Mouse (Mus musculus) stomach, embryonic 16.5 days (tissue): ENCODE measurements around the gene Olfr1015. TPM values are rescaled to one million over a fixed set of nuclear protein-coding genes. Genes with fewer than 3 reads are reported as not detected.

ENCODE experiments used
- ATAC-seq: fragments of 200-750 bp; cut with Nextera tagmentation; 2 replicates; pipeline ENCODE4 v1.8.0; 2017; ENCODE audit warnings: moderate number of reproducible peaks, moderate TSS enrichment; ENCODE audit not compliant: insufficient read depth, low FRiP score
- H3K27ac ChIP-seq: fragments of 300-500 bp; sonication (generic); 2 replicates; pipeline ENCODE4 v1.5.1; 2014; ENCODE audit warnings: low read length
- H3K27me3 ChIP-seq: fragments of 300-500 bp; sonication (generic); 2 replicates; pipeline ENCODE4 v1.6.1; 2014; ENCODE audit warnings: low read length, control low read depth, mixed read lengths; ENCODE audit not compliant: control insufficient read depth, insufficient read depth
- H3K36me3 ChIP-seq: fragments of 300-500 bp; sonication (generic); 2 replicates; pipeline ENCODE4 v1.6.1; 2014; ENCODE audit warnings: low read length; ENCODE audit not compliant: control insufficient read depth, insufficient read depth
- H3K4me1 ChIP-seq: fragments of 300-500 bp; sonication (generic); 2 replicates; pipeline ENCODE4 v1.6.1; 2014; ENCODE audit warnings: low read length, control low read depth, mixed read lengths; ENCODE audit not compliant: control insufficient read depth, insufficient read depth
- H3K4me2 ChIP-seq: fragments of 300-500 bp; sonication (generic); 2 replicates; pipeline ENCODE4 v1.6.1; 2014; ENCODE audit warnings: low read depth, low read length, mixed read lengths
- H3K4me3 ChIP-seq: fragments of 300-500 bp; sonication (generic); replicated peaks from 2 replicates; pipeline ENCODE4 v1.5.1; 2014; ENCODE audit warnings: mild to moderate bottlenecking, low read length
- H3K9ac ChIP-seq: fragments of 300-500 bp; sonication (generic); 2 replicates; pipeline ENCODE4 v1.6.1; 2014; ENCODE audit warnings: low read length
- H3K9me3 ChIP-seq: fragments of 300-500 bp; sonication (generic); replicated peaks from 2 replicates; pipeline ENCODE4 v1.6.1; 2016; ENCODE audit warnings: low read length, control low read depth; ENCODE audit not compliant: control insufficient read depth
- WGBS: fragments of 180-500 bp; shearing (Covaris S2); extraction: QIAGEN DNeasy Blood & Tissue Kit; methylation state at CpG from one replicate; pipeline ENCODE4 v1.1.7; 2014; 5-methylcytosine and 5-hydroxymethylcytosine counted together
- polyA plus RNA-seq: library from polyadenylated mRNA; unstranded; fragments of >200 nt; fragmentation: Nextera tagmentation; extraction: Ambion mirVana; gene quantifications from 2 replicates; pipeline ENCODE4 v1.2.1, GENCODE M21; 2015

Gene Olfr1015
- not detected in 2 replicates for polyA plus RNA-seq

DNA sequence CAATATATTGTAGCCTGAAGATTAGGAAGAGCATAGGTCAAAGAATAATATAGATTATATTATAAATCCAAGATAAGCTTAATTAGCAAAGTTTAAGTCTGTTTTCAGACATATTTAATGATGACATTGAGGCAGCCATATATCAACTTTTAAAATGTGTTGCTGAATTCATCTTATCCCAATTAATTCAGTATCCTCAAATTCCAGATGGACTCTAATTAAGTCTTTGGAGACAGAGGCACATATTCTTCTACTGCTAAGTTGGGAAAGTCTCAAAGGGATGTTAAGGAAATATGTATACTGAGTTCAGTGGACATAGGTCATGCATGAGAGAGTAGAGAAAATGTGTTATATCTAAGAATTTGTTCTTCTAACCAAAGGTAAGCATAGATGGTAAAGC is at the start of gene Olfr1015:
Gene Olfr1015, plus strand, starts transcription at position 301 of the 400 bp plus-strand sequence.
- no peaks in the 10 kb centered on the region for H3K36me3 ChIP-seq

DNA sequence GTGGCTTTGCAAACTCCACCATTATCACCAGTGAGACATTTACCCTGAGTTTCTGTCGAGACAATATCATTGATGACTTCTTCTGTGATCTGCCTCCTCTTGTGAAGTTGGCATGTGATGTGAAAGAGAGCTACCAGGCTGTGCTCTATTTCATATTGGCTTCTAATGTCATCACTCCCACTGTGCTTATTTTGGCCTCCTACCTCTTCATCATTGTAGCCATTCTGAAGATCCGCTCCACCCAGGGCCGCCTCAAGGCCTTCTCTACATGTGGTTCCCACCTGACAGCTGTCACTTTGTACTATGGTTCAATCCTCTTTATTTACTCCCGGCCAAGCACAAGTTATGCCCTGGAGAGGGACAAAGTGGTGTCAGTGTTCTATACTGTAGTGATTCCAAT is 28.0 kb upstream of the Olfr1015 start:
- no peak for ATAC-seq
- WGBS = 84% methylated on average over 4 of the region's 4 CpGs
- no peaks in the 10 kb centered on the region for H3K36me3 ChIP-seq
- H3K4me3 ChIP-seq = no peak overlapping the region
- no peaks in the 10 kb centered on the region for H3K27me3 ChIP-seq
- no peaks in the 10 kb centered on the region for H3K4me1 ChIP-seq
- no peak overlapping the region for H3K27ac ChIP-seq
- no peak overlapping the region for H3K9ac ChIP-seq
- no peaks in the 10 kb centered on the region for H3K9me3 ChIP-seq
- no peak overlapping the region for H3K4me2 ChIP-seq

More for the DNA sequence above, at the start of gene Olfr1015:
- H3K4me3 ChIP-seq = no peak within 1 kb of the TSS
- no peaks in the 10 kb centered on the region for H3K27me3 ChIP-seq
- H3K4me2 ChIP-seq = no peak within 1 kb of the TSS
- H3K9ac ChIP-seq = no peak within 1 kb of the TSS
- ATAC-seq = no peak
- H3K4me1 ChIP-seq = no peaks in the 10 kb centered on the region
- H3K27ac ChIP-seq = no peak within 1 kb of the TSS
- no peaks in the 10 kb centered on the region for H3K9me3 ChIP-seq

DNA sequence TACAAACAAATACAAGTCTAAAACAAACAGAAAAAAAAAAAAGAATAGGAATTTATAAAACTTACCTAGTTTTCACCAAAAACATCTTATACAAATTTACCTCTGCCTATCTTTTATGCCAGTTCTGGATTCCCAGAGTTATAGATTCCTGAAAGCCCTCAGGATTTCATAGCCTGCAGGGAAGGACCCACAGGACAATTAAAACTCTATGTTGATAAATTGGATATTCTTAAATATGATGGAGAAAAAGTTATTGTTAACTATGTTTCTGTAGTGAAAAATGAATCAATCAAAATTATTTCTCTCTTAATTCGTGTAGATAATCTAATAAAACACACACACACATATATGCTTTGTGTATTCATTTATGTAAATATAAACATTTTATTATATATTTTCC is 19.2 kb upstream of the Olfr1015 start, which contains the start of gene Olfr1012:
Gene Olfr1012, minus strand, starts transcription at position 101 of the 400 bp plus-strand sequence.
- H3K27ac ChIP-seq = no peak within 1 kb of the TSS
- H3K4me1 ChIP-seq = no peaks in the 10 kb centered on the region
- H3K9ac ChIP-seq = no peak within 1 kb of the TSS
- no peaks in the 10 kb centered on the region for H3K27me3 ChIP-seq
- H3K4me3 ChIP-seq = no peak within 1 kb of the TSS
- H3K4me2 ChIP-seq = no peak within 1 kb of the TSS
- H3K36me3 ChIP-seq = no peaks in the 10 kb centered on the region
- WGBS = 55% methylated on average over 1 of the region's 1 CpGs
- no peak for ATAC-seq
- H3K9me3 ChIP-seq = no peaks in the 10 kb centered on the region

DNA sequence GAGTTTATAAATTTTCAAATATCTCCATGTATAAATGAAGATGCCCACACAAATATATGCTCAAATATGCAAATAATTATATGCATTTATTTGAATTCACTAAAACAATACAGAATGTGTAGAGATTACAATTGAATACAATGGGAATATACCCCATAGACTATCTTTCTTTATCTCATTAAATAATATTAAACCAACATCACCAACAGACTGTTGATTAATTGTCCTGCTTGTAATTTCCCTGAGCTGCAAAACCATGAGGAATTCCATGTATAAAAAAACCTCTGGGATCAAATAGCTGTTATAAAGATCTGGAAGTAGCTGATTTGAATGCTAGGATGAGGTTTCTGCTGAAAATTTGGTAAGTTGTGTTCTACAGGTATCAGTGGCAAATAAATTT is 15.0 kb upstream of the Olfr1015 start, which contains the start of gene Olfr1013:
Gene Olfr1013, plus strand, starts transcription at position 301 of the 400 bp plus-strand sequence.
- Histone ChIP-seq H3K27me3 (no peaks in the 10 kb centered on the region), H3K9me3 (no peaks in the 10 kb centered on the region), H3K9ac (no peak within 1 kb of the TSS), H3K36me3 (no peaks in the 10 kb centered on the region), H3K4me3 (no peak within 1 kb of the TSS), H3K27ac (no peak within 1 kb of the TSS), H3K4me1 (no peaks in the 10 kb centered on the region), H3K4me2 (no peak within 1 kb of the TSS)
- ATAC-seq = no peak

DNA sequence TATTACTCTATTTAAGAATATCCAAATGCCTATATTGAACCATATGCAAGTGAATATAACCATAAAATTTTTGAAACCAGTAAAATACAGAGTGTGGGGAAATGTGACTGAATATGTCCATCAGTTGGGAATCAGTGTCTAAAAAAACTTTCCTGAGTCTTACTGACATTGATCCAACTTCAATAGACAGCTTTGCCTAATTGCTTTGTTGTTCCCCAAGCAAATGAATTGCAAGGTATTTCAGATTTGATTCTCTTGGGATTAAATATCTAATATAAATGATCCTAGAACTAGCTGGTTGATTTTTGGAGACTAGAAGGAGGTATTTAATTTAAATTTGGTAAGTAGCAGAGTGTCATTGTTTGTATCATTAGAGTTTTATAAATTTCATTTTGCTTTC is 9.4 kb upstream of the Olfr1015 start, which contains the start of gene Olfr1014:
Gene Olfr1014, plus strand, starts transcription at position 301 of the 400 bp plus-strand sequence.
- Histone ChIP-seq H3K4me3 (no peak within 1 kb of the TSS), H3K9ac (no peak within 1 kb of the TSS), H3K27ac (no peak within 1 kb of the TSS), H3K27me3 (no peaks in the 10 kb centered on the region), H3K36me3 (no peaks in the 10 kb centered on the region), H3K9me3 (no peaks in the 10 kb centered on the region), H3K4me1 (no peaks in the 10 kb centered on the region), H3K4me2 (no peak within 1 kb of the TSS)
- no peak for ATAC-seq

DNA sequence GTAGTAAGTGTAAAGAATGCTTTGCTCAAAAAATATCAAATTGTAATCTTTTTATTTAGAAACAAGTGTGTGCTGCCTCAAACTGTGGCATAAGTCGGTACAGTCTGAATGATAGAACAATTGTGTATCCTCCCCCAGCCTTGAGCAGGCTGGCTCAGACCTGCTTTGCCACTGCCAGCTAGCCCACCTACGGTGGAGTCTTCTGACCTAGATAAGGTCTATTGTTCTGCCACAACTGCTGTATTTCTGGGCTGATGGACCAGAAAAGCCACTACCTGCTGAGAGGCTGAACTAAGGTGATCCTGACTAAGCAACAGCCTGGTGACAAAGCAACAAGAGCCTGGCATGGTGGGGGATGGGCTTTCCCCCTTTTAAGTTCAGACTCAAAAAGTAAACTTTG is 10.5 kb downstream of the Olfr1015 start:
- Histone ChIP-seq H3K9ac (no peak overlapping the region), H3K4me1 (no peaks in the 10 kb centered on the region), H3K36me3 (no peaks in the 10 kb centered on the region), H3K9me3 (no peaks in the 10 kb centered on the region), H3K4me3 (no peak overlapping the region), H3K4me2 (no peak overlapping the region), H3K27me3 (no peaks in the 10 kb centered on the region), H3K27ac (no peak overlapping the region)
- no peak for ATAC-seq
- WGBS = 46% methylated on average over 2 of the region's 2 CpGs

DNA sequence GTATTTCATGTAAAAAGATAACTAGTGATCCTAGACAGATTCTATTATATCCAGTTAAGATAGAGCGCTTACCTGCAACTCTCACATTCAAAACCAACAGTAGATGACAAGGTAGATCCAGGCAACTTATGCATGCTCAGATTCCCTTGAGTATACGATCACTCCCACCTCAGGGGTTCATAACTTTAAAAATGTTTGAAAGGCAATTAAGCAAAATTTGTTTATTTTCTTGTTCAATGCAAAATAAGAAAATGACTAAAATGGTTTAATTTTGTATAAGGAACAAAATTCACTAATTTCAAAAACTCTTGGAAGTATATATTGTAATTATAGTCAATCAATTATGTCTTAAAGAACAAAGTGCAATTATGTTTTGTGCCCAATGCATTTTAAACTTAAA is 20.6 kb downstream of the Olfr1015 start, which contains the start of gene Olfr1016:
Gene Olfr1016, minus strand, starts transcription at position 101 of the 400 bp plus-strand sequence.
- H3K4me2 ChIP-seq = no peak within 1 kb of the TSS
- WGBS = 88% methylated on average over 2 of the region's 2 CpGs
- no peaks in the 10 kb centered on the region for H3K36me3 ChIP-seq
- H3K4me1 ChIP-seq = no peaks in the 10 kb centered on the region
- no peak within 1 kb of the TSS for H3K4me3 ChIP-seq
- no peaks in the 10 kb centered on the region for H3K9me3 ChIP-seq
- no peak within 1 kb of the TSS for H3K27ac ChIP-seq
- no peak within 1 kb of the TSS for H3K9ac ChIP-seq
- H3K27me3 ChIP-seq = no peaks in the 10 kb centered on the region
- no peak for ATAC-seq

DNA sequence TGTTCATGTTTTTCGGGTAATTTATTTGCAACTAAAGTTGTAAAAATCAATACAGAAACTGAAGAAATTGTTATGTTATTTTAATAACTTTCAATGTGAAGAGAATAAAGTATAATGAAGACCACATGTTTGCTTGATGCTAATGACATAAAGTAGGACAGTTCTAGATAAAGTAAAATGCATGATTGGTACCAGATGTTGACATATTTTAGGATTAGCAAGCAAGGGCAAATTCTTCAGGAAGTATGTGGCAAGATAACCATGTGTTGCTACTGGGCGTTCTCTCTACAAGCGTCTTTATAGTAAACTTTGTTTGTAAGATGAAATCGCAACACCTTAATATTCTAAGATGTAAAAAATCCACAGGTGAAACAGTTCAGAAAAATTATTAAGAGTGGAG is 22.7 kb downstream of the Olfr1015 start:
- Histone ChIP-seq H3K36me3 (no peaks in the 10 kb centered on the region), H3K27me3 (no peaks in the 10 kb centered on the region), H3K4me3 (no peak overlapping the region), H3K4me1 (no peaks in the 10 kb centered on the region), H3K9me3 (no peaks in the 10 kb centered on the region), H3K9ac (no peak overlapping the region), H3K27ac (no peak overlapping the region), H3K4me2 (no peak overlapping the region)
- no peak for ATAC-seq
- 74% methylated on average over 4 of the region's 4 CpGs for WGBS

DNA sequence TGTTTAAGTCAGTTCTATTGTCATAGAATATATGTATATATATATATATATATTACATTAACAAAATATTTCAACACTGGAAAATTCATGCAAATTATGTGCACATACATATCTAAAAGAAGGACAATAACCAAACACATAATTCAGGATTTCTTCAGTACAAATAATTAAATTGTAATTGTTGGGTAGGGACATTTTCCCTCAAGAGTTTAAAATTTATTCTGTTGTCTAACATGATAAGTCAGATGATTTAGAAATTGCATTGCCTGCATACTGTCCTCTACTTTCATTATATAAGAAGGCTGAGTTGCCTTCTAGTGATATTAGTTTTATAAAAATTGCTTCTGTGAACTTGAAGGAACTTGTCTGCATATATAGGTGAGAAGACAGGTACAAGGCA is 36.4 kb downstream of the Olfr1015 start, which contains the start of gene Olfr1018:
Gene Olfr1018, plus strand, starts transcription at position 301 of the 400 bp plus-strand sequence.
- H3K9ac ChIP-seq = no peak within 1 kb of the TSS
- H3K4me2 ChIP-seq = no peak within 1 kb of the TSS
- H3K36me3 ChIP-seq = no peaks in the 10 kb centered on the region
- H3K27me3 ChIP-seq = no peaks in the 10 kb centered on the region
- no peak for ATAC-seq
- no peaks in the 10 kb centered on the region for H3K4me1 ChIP-seq
- H3K4me3 ChIP-seq = no peak within 1 kb of the TSS
- no peaks in the 10 kb centered on the region for H3K9me3 ChIP-seq
- no peak within 1 kb of the TSS for H3K27ac ChIP-seq
